Mouse (Mus musculus) thymus, postnatal 4 days (tissue): ENCODE data around the gene Serp1.
"Not testable (repeated sequence)": the region's sequence is repeated elsewhere in the genome, so short reads cannot be mapped to it uniquely, and the experiment has no call there.

Experiments used
- DNase-seq: peaks from one replicate; pipeline ENCODE4 v3.0.0; 2021

Gene Serp1

GRCm38 (mm10) chr3:58503720-58504333 is 21.9 kb downstream of the Serp1 start:
- DNase-seq, result no peak

- DNase-seq, result no peak
Observed at GRCm38 (mm10) chr3:58501961-58502360, 23.7 kb downstream of the Serp1 start.

GRCm38 (mm10) chr3:58493621-58494020 is 32.1 kb downstream of the Serp1 start:
- no peak for DNase-seq

- peak; percentile 38 for DNase-seq
Observed at GRCm38 (mm10) chr3:58490787-58491186, 34.9 kb downstream of the Serp1 start.

- DNase-seq, result no peak
Observed at GRCm38 (mm10) chr3:58487999-58488775, 37.5 kb downstream of the Serp1 start.

GRCm38 (mm10) chr3:58487121-58487520 is 38.6 kb downstream of the Serp1 start:
- DNase-seq, result no peak

GRCm38 (mm10) chr3:58485883-58486282 is 39.8 kb downstream of the Serp1 start:
- peak; percentile 48 for DNase-seq

- no peak for DNase-seq
Observed at GRCm38 (mm10) chr3:58478755-58479455, 46.8 kb downstream of the Serp1 start.

GRCm38 (mm10) chr3:58475298-58475697 is 50.4 kb downstream of the Serp1 start:
- not testable (repeated sequence) for DNase-seq
